Mouse (Mus musculus): ENCODE results near the gene Orm1. TPM values are rescaled to one million over a fixed set of nuclear protein-coding genes. Genes with fewer than 3 reads are reported as not detected.
"Not testable (repeated sequence)": the region's sequence is repeated elsewhere in the genome, so short reads cannot be mapped to it uniquely, and the experiment has no call there.

Gene Orm1
- polyA plus RNA-seq, 1 experiment: 5.3 TPM

- 40% methylated on average over 21 of the region's 21 CpGs for WGBS
- DNase-seq: peak; percentile 89
- no peaks in the 10 kb centered on the region for H3K4me1 ChIP-seq (replicated peaks; ENCODE audit: control insufficient read depth, insufficient read depth, low read length)
- H3K27me3 ChIP-seq (ENCODE audit: control insufficient read depth, insufficient read depth, low read length): no peaks in the 10 kb centered on the region
- H3K4me3 ChIP-seq (ENCODE audit: control insufficient read depth, insufficient read depth, low read length): no peak overlapping the region
- TF ChIP-seq POLR2A (IDR thresholded peaks at IDR 0.05; ENCODE audit: control insufficient read depth, extremely low read depth, insufficient read depth, low read length, poor library complexity) (no peak), CTCF (IDR thresholded peaks at IDR 0.05; ENCODE audit: borderline replicate concordance, control insufficient read depth, extremely low read depth, insufficient read depth, low read length, poor library complexity) (peak; percentile 95)
- no peak overlapping the region for H3K27ac ChIP-seq (ENCODE audit: control insufficient read depth, insufficient read depth, low read length)
- H3K36me3 ChIP-seq (ENCODE audit: control insufficient read depth, insufficient read depth, low read length): no peaks in the 10 kb centered on the region
Observed at GRCm38 (mm10) chr4:63307175-63308062, 36.9 kb upstream of the Orm1 start.

- Histone ChIP-seq H3K4me3 (ENCODE audit: control insufficient read depth, insufficient read depth, low read length) (no peak overlapping the region), H3K4me1 (replicated peaks; ENCODE audit: control insufficient read depth, insufficient read depth, low read length) (no peaks in the 10 kb centered on the region), H3K36me3 (ENCODE audit: control insufficient read depth, insufficient read depth, low read length) (no peaks in the 10 kb centered on the region), H3K27ac (ENCODE audit: control insufficient read depth, insufficient read depth, low read length) (no peak overlapping the region), H3K27me3 (ENCODE audit: control insufficient read depth, insufficient read depth, low read length) (no peaks in the 10 kb centered on the region)
- TF ChIP-seq CTCF (IDR thresholded peaks at IDR 0.05; ENCODE audit: borderline replicate concordance, control insufficient read depth, extremely low read depth, insufficient read depth, low read length, poor library complexity) (no peak), POLR2A (IDR thresholded peaks at IDR 0.05; ENCODE audit: control insufficient read depth, extremely low read depth, insufficient read depth, low read length, poor library complexity) (no peak)
- no peak for DNase-seq
- WGBS: 94% methylated on average over 3 of the region's 3 CpGs
Observed at GRCm38 (mm10) chr4:63308316-63308715, 36.0 kb upstream of the Orm1 start.

DNA sequence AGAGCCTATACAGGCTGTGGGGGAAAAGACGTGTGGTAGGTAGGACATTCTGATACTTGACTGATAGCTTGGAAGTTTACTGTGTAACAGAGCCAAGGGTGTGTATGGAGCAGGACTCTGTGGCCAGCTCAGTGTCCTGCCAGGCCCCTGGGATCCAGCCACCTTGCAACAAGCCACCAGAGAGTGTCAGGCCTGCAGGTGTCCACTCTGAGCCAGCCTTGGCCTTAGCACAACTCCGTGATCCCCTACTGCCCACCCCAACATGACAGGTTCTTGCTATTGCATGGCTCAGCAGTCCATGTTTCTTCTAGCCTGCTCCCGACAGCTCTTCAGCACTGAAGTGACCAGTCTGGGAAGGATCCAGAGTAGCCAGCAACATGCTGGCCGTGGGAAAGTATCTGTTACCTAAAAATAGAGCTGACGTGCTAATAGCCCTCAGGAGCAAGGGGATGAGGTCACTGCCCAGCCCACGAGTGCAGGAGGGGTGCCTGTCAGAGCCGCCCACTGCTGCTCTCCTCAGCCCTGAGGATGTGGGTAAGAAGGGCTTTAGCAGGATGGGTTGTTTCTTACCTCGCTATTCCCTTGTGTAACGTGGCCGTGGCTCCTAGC, 34.0 kb upstream of the Orm1 start:
- Histone ChIP-seq H3K4me1 (replicated peaks; ENCODE audit: control insufficient read depth, insufficient read depth, low read length) (no peaks in the 10 kb centered on the region), H3K4me3 (ENCODE audit: control insufficient read depth, insufficient read depth, low read length) (no peak overlapping the region), H3K27me3 (ENCODE audit: control insufficient read depth, insufficient read depth, low read length) (no peaks in the 10 kb centered on the region), H3K36me3 (ENCODE audit: control insufficient read depth, insufficient read depth, low read length) (no peaks in the 10 kb centered on the region), H3K27ac (ENCODE audit: control insufficient read depth, insufficient read depth, low read length) (no peak overlapping the region)
- TF ChIP-seq POLR2A (IDR thresholded peaks at IDR 0.05; ENCODE audit: control insufficient read depth, extremely low read depth, insufficient read depth, low read length, poor library complexity): no peak
- TF ChIP-seq CTCF (IDR thresholded peaks at IDR 0.05; ENCODE audit: borderline replicate concordance, control insufficient read depth, extremely low read depth, insufficient read depth, low read length, poor library complexity): no peak
- no peak for DNase-seq
- 80% methylated on average over 10 of the region's 10 CpGs for WGBS

DNA sequence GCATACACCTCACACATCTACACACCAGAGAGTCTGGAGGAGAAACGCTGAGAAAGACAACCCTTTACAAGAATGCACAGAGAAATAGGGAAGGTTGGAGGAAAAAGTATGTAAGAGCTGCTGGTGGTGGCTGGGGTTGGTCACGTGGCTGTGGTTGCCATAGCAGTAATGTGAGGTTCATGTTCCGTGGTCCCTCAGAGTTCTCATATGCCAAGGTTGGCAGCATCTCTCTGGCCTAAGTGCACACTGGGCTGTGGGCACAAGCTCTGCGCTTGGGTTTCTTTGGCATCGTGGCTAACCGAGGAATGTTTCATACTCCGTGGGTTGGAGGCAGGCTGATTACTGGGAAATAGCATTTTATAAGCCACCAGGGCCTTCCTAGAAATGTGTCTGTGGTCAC, 32.9 kb upstream of the Orm1 start:
- no peak overlapping the region for H3K4me3 ChIP-seq (ENCODE audit: control insufficient read depth, insufficient read depth, low read length)
- 55% methylated on average over 7 of the region's 7 CpGs for WGBS
- no peaks in the 10 kb centered on the region for H3K36me3 ChIP-seq (ENCODE audit: control insufficient read depth, insufficient read depth, low read length)
- no peak for TF ChIP-seq POLR2A (IDR thresholded peaks at IDR 0.05; ENCODE audit: control insufficient read depth, extremely low read depth, insufficient read depth, low read length, poor library complexity)
- TF ChIP-seq CTCF (IDR thresholded peaks at IDR 0.05; ENCODE audit: borderline replicate concordance, control insufficient read depth, extremely low read depth, insufficient read depth, low read length, poor library complexity): no peak
- no peaks in the 10 kb centered on the region for H3K27me3 ChIP-seq (ENCODE audit: control insufficient read depth, insufficient read depth, low read length)
- no peak for DNase-seq
- H3K4me1 ChIP-seq (replicated peaks; ENCODE audit: control insufficient read depth, insufficient read depth, low read length): no peaks in the 10 kb centered on the region
- H3K27ac ChIP-seq (ENCODE audit: control insufficient read depth, insufficient read depth, low read length): no peak overlapping the region

- no peaks in the 10 kb centered on the region for H3K36me3 ChIP-seq (ENCODE audit: control insufficient read depth, insufficient read depth, low read length)
- H3K27ac ChIP-seq (ENCODE audit: control insufficient read depth, insufficient read depth, low read length): no peak overlapping the region
- no peaks in the 10 kb centered on the region for H3K4me1 ChIP-seq (replicated peaks; ENCODE audit: control insufficient read depth, insufficient read depth, low read length)
- TF ChIP-seq POLR2A (IDR thresholded peaks at IDR 0.05; ENCODE audit: control insufficient read depth, extremely low read depth, insufficient read depth, low read length, poor library complexity): no peak
- no peak for TF ChIP-seq CTCF (IDR thresholded peaks at IDR 0.05; ENCODE audit: borderline replicate concordance, control insufficient read depth, extremely low read depth, insufficient read depth, low read length, poor library complexity)
- no peak overlapping the region for H3K4me3 ChIP-seq (ENCODE audit: control insufficient read depth, insufficient read depth, low read length)
- WGBS: 83% methylated on average over 5 of the region's 5 CpGs
- DNase-seq: no peak
- H3K27me3 ChIP-seq (ENCODE audit: control insufficient read depth, insufficient read depth, low read length): no peaks in the 10 kb centered on the region
Observed at GRCm38 (mm10) chr4:63314063-63314462, 30.3 kb upstream of the Orm1 start.

- 67% methylated on average over 9 of the region's 9 CpGs for WGBS
- no peaks in the 10 kb centered on the region for H3K4me1 ChIP-seq (replicated peaks; ENCODE audit: control insufficient read depth, insufficient read depth, low read length)
- no peaks in the 10 kb centered on the region for H3K36me3 ChIP-seq (ENCODE audit: control insufficient read depth, insufficient read depth, low read length)
- no peak overlapping the region for H3K4me3 ChIP-seq (ENCODE audit: control insufficient read depth, insufficient read depth, low read length)
- TF ChIP-seq CTCF (IDR thresholded peaks at IDR 0.05; ENCODE audit: borderline replicate concordance, control insufficient read depth, extremely low read depth, insufficient read depth, low read length, poor library complexity) (no peak), POLR2A (IDR thresholded peaks at IDR 0.05; ENCODE audit: control insufficient read depth, extremely low read depth, insufficient read depth, low read length, poor library complexity) (no peak)
- no peaks in the 10 kb centered on the region for H3K27me3 ChIP-seq (ENCODE audit: control insufficient read depth, insufficient read depth, low read length)
- H3K27ac ChIP-seq (ENCODE audit: control insufficient read depth, insufficient read depth, low read length): no peak overlapping the region
- DNase-seq: no peak
Observed at GRCm38 (mm10) chr4:63316076-63316746, 28.1 kb upstream of the Orm1 start.

DNA sequence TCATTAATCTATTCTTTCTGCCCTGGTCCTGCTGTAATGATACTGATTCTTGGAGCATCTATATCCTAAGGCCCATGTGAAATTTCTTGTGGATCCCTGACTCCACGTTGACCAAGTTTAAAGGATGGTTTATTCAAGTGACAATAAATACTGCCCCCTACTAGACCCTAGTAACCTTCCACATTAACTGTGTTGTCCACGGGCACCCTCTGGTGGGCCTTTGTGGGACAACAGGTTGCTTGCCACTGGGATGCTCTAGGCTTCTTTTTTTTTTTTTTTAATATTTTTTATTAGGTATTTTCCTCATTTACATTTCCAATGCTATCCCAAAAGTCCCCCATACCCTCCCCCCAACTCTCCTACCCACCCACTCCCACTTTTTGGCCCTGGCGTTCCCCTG, 24.8 kb upstream of the Orm1 start:
- WGBS: 26% methylated on average over 3 of the region's 3 CpGs
- not testable (repeated sequence) for H3K4me1 ChIP-seq (replicated peaks; ENCODE audit: control insufficient read depth, insufficient read depth, low read length); H3K4me3 ChIP-seq (ENCODE audit: control insufficient read depth, insufficient read depth, low read length); H3K27ac ChIP-seq (ENCODE audit: control insufficient read depth, insufficient read depth, low read length); H3K27me3 ChIP-seq (ENCODE audit: control insufficient read depth, insufficient read depth, low read length); H3K36me3 ChIP-seq (ENCODE audit: control insufficient read depth, insufficient read depth, low read length)
- peak; percentile 74 for DNase-seq

All from thymus, adult 2 months (tissue).